Mouse (Mus musculus) gastrocnemius, postnatal 25 days (tissue): ENCODE results near the gene Spink4. TPM values are rescaled to one million over a fixed set of nuclear protein-coding genes. Genes with fewer than 3 reads are reported as not detected.

ENCODE experiments used
- DNase-seq: peaks from one replicate; pipeline ENCODE4 v3.0.0; 2022
- total RNA-seq, 2 experiments: library from RNA; stranded (reverse); gene quantifications; 1 replicate in 1 of 2; 2 replicates in 1 of 2; pipeline ENCODE4 v1.2.3; 2021

The Spink4 gene
- total RNA-seq, 2 experiments from 2014 or later, result not detected

DNA sequence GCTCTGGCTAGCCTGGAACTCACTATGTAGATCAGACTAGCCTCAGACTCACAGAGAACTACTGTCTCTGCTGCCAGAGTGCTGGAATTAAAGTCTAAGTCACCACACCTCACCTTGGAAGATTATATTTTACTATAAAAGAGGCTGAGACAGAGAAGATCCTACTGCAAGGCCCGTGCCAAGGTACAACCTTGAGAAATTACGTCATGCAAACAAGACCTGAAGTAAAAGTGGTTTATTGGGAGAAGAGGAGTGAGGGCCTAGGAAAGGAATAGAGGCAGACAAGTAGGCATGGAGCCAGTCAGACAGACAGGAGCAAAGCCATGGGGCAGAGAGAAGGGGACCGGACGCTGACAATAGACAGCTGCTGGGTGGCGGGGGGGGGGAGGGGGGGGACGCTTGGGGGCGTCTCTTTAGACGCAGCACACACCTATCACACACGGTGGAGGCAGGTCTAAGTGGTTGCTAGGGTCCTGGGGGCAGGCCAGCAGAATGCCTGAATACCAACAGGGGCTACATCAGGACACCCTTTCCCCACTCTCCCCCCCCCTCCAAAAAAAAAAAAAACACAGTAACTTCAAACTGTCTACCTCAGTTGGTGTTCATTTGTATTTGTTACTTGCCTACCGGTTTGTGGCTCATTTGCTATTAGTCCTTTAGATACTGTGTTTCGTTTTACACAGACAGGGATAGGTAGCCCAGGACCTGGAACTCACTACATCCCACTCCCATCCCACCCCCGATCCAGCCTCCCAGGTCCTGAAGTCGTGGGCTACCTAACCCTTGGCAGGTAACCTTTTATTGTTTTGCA, 50.1 kb downstream of the Spink4 start:
- DNase-seq, result no peak

DNA sequence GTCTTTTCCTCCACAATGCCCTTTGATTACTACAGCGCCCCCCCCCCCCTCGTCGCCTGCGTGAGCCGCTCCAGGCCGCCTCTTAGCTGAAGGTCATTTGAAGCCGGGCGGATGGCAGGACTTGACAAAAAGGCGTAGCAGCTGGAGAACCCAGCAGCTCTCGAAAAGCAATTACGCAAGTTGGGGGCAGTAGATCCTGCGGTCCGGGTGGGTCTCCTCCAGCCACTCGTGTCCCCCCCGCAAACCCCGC, 50.7 kb downstream of the Spink4 start:
- no peak for DNase-seq

DNA sequence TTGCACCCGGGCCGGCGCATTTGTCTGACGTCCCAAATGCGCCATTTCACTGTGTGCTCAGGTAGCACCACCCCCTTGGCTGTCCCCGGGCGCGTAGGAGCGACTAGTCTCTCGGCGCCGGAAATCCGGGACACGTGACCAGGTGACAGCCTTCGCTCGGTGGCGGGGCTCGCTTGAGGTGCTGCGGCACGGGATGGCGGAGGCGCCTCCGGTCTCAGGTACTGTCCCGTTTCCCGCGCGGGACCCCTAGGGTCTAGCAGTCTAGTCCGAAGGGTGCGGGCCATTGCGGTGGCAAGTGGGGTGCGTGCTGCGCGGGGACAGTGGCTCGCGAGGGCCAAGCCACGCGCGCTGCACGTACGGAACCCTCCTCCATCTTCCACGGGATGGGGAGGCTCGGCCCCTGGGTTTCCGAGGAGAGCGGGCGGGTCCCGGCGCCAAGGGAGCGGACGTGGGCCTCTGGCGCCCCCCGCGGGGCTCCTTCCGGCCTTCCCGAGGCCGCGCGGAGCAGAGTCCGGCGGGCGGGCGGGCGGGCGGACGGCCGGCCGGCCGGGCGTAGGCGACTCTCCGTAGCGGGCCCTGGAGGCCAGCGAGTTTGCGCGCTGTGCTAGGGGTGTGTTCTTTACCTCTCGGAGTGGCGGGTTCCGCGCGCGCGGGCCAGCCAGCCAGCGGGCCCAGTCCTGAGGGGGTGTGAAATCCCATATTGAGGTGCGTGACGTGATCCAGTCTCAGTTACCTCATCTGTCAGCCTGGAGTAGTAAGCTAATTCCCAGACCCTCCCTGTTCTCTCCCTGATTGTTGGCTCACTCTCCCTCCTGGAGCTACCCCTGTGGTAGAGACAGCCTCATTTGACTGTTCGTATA, 51.2 kb downstream of the Spink4 start, which contains the start of gene Nfx1:
Nfx1 (plus strand) TSS at position 65 of the 860 bp plus-strand sequence.
- peak; percentile 94 for DNase-seq

DNA sequence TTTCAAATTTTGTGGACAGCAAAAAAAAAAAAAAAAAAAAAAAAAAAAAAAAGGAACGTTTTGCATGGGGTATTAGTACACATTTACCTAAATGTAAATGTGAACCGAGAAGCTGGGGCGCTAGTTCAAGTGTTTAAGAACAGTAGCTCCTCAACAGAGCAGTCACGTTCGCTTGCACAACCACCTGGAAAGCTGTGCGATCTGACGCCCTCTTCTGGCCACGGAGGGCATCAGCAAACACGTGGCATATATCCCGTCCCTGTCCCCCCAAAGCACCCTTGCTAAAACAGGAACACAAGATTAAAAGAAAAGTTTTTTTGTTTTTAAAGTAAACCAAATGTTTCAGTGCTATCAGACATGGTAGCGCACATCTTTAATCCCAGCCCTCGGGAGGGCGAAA, 51.9 kb downstream of the Spink4 start:
- no peak for DNase-seq

DNA sequence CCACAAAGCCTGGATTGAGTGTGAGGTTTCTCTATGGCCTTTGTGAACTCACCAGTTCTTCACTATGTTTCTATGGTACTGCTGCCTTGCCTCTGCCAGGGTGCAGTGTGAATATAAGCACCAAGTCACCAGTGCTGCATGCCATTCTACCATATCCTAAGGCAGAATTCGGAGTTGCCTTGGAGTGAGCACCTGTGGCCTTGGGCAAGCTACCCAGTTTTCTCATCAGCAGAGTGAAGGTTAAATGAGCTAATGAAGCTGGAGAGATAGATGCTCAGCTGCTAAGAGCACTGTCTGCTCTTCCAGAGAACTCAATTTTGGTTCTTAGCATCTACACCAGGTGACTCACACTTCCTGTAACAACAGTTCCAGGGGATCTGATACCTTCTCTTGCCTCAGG, 54.2 kb downstream of the Spink4 start:
- no peak for DNase-seq

DNA sequence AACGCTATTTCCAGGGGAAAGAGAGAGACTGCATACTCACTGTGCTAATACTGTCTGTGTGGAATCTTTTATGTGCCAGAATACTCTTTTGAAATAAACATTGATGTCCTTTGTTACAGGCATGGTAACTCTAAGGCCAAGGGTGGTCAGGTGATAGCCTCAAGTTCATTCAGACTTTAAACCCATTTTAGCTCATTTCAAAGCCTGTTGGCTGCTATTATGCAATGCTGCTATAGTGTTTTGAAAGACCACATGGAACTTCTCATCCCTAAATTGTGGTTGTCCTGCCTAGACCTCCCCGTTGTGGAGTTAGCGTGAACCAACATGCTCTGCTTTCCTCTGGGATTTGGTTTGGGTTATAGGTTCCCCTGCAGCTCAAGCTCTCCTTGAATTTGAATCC, 55.8 kb downstream of the Spink4 start:
- no peak for DNase-seq

DNA sequence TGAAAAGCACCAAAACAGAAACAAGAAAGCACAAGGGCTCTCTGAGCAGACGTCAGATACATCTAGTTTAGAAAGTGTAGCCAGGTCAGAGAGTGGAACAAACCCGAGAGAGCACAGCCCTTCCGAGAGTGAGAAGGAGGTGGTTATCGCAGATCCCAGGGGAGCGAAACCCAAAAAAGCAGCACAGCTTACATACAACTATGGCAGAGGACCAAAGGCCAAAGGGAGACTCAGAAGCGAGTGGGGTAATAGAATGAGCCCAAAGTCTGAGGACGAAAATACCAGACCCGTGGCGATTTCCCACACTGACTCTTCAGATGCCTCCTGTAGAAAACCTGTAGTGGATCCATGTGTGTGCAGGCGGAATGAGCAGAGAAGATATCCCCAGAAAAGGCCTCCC, 56.8 kb downstream of the Spink4 start:
- DNase-seq, result no peak

DNA sequence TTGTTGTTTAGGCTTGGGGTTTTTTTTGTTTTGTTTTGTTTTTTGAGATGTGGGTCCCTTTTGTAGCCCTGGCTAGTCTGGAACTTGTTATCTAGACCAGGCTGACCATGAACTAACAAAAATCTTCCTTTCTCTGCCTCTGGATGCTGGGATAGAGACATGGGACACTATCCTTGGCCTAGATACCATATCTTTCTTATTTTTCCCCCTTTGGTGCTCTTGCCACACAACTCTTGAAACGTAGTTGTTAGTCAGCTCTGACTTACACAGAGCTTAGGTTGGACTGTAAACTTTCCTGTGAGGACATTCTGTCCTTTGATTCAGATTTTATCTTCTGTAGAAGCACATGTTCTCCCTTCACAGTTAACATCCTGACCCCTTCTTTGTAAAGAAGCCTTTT, 59.6 kb downstream of the Spink4 start:
- no peak for DNase-seq

Other genes with a start within 250 kb of the Spink4 start
- gene Aptx, start 216.9 kb upstream of the Spink4 start, total RNA-seq, result 10 to 100 TPM; 13.5 to 14.5 TPM
- gene Dnaja1, start 197.9 kb upstream of the Spink4 start, total RNA-seq, result 10 to 100 TPM; 44.5 to 50.1 TPM
- 10 to 100 TPM; 25.3 to 26.2 TPM for gene Smu1, start 162.1 kb upstream of the Spink4 start, total RNA-seq
- gene B4galt1, start 66.0 kb upstream of the Spink4 start, total RNA-seq, result 10 to 100 TPM; 28.2 to 30.5 TPM
- 100 to 1,000 TPM; 177 to 180 TPM for gene Bag1, start 28.2 kb downstream of the Spink4 start, total RNA-seq
- 10 to 100 TPM; 20.4 to 24.0 TPM for gene Chmp5, start 28.4 kb downstream of the Spink4 start, total RNA-seq
- gene Nfx1, start 50.9 kb downstream of the Spink4 start, total RNA-seq, result 10 to 100 TPM; 15.7 to 17.0 TPM
- gene Aqp7, start 128.1 kb downstream of the Spink4 start, total RNA-seq, result 10 to 100 TPM; 12.6 to 13.5 TPM
- gene Aqp3, start 178.1 kb downstream of the Spink4 start, total RNA-seq, result not detected
- 10 to 100 TPM; 13.4 to 13.5 TPM for gene Nol6, start 204.4 kb downstream of the Spink4 start, total RNA-seq
- gene Ube2r2, start 215.7 kb downstream of the Spink4 start, total RNA-seq, result 100 to 1,000 TPM; 105 to 110 TPM